Mouse (Mus musculus) liver, embryonic 14.5 days (tissue): Measurements from ENCODE around the gene Cdca4. TPM values are rescaled to one million over a fixed set of nuclear protein-coding genes. Genes with fewer than 3 reads are reported as not detected.
A peak's percentile ranks its signal among the peaks of the same experiment; 100 is the strongest.
"Not testable (repeated sequence)": the region's sequence is repeated elsewhere in the genome, so short reads cannot be mapped to it uniquely, and the experiment has no call there.

Experiments used
- ATAC-seq: fragments of 200-750 bp; cut with Nextera tagmentation; 2 replicates; pipeline ENCODE4 v1.8.0; 2017; ENCODE audit warnings: moderate number of reproducible peaks, mild to moderate bottlenecking, moderate library complexity; ENCODE audit not compliant: insufficient read depth
- DNase-seq, 3 experiments: peaks; one replicate each; pipeline ENCODE4 v3.0.0-alpha.2; 2012 to 2013; ENCODE audit warnings: low read depth in 3 of 3, low spot score in 3 of 3
- H3K27ac ChIP-seq: fragments of 300-500 bp; sonication (generic); 2 replicates; pipeline ENCODE4 v1.5.1; 2014; ENCODE audit warnings: moderate library complexity, mild to moderate bottlenecking, control low read depth, inconsistent platforms
- H3K27me3 ChIP-seq: fragments of 300-500 bp; sonication (generic); 2 replicates; pipeline ENCODE4 v1.6.1; 2014; ENCODE audit warnings: mild to moderate bottlenecking, low read length, moderate library complexity; ENCODE audit not compliant: control insufficient read depth, insufficient read depth
- H3K36me3 ChIP-seq: fragments of 300-500 bp; sonication (generic); replicated peaks from 2 replicates; pipeline ENCODE4 v1.6.1; 2014; ENCODE audit warnings: low read depth; ENCODE audit not compliant: control insufficient read depth, insufficient read depth
- H3K4me1 ChIP-seq, 2 experiments: fragments of 200-500 bp in 1 of 2; fragments of 300-500 bp in 1 of 2; sonication (generic) in 1 of 2; replicated peaks; 2 replicates each; pipeline ENCODE4 v1.6.1; 2012 to 2014; ENCODE audit warnings: antibody characterized with exemption in 1 of 2, inconsistent platforms in 1 of 2, low read length in 1 of 2; ENCODE audit not compliant: control insufficient read depth in 2 of 2, insufficient read depth in 2 of 2
- H3K4me2 ChIP-seq: fragments of 300-500 bp; sonication (generic); 2 replicates; pipeline ENCODE4 v1.6.1; 2014; ENCODE audit warnings: low read depth, mild to moderate bottlenecking, control low read depth, moderate library complexity
- H3K4me3 ChIP-seq, 2 experiments: fragments of 200-500 bp in 1 of 2; fragments of 300-500 bp in 1 of 2; sonication (generic) in 1 of 2; 2 replicates each; pipeline ENCODE4 v1.5.1; 2012 to 2014; ENCODE audit warnings: low read depth in 2 of 2, low read length in 2 of 2, mild to moderate bottlenecking in 2 of 2, control low read depth in 1 of 2, inconsistent platforms in 1 of 2, moderate library complexity in 1 of 2; ENCODE audit not compliant: insufficient read depth in 1 of 2
- H3K9ac ChIP-seq: fragments of 300-500 bp; sonication (generic); replicated peaks from 2 replicates; pipeline ENCODE4 v1.6.1; 2014; ENCODE audit warnings: mild to moderate bottlenecking, control low read depth, moderate library complexity
- H3K9me3 ChIP-seq: fragments of 300-500 bp; sonication (generic); 2 replicates; pipeline ENCODE4 v1.6.1; 2016; ENCODE audit warnings: low read length, mixed read lengths; ENCODE audit not compliant: control insufficient read depth
- CTCF ChIP-seq: IDR thresholded peaks from 2 replicates; pipeline ENCODE4 v1.5.1; 2016; ENCODE audit warnings: antibody characterized with exemption, low read depth, control low read depth
- EP300 ChIP-seq: IDR thresholded peaks from 2 replicates; pipeline ENCODE4 v1.6.1; 2016; ENCODE audit warnings: antibody characterized with exemption, low read depth
- WGBS: fragments of 180-500 bp; shearing (Covaris S2); extraction: QIAGEN DNeasy Blood & Tissue Kit; methylation state at CpG from one replicate; pipeline ENCODE4 v1.1.7; 2014; ENCODE audit not compliant: insufficient replicate concordance; 5-methylcytosine and 5-hydroxymethylcytosine counted together
- polyA plus RNA-seq, 2 experiments: library from polyadenylated mRNA; depleted of rRNA in 1 of 2; stranded (reverse) in 1 of 2; unstranded in 1 of 2; fragments of >200 nt; fragmentation: Nextera tagmentation in 1 of 2; extraction: Ambion mirVana in 1 of 2; gene quantifications; 2 replicates each; pipeline versions ENCODE4 v1.2.1 to v1.2.3; 2012 to 2014

Cdca4 gene
- polyA plus RNA-seq, 2 experiments = 39.9 to 61.3 TPM

- 0 out of 2 replicates have a peak, but pooled peaks have one; percentile 11 for TF ChIP-seq CTCF
- not testable (repeated sequence) for ATAC-seq, H3K9ac ChIP-seq, H3K4me1 ChIP-seq, H3K4me2 ChIP-seq, H3K4me3 ChIP-seq, DNase-seq, H3K27me3 ChIP-seq, H3K27ac ChIP-seq, H3K36me3 ChIP-seq, H3K9me3 ChIP-seq
- WGBS = 51% methylated on average over 4 of the region's 4 CpGs
Observed at GRCm38 (mm10) chr12:112841338-112841892, 12.2 kb upstream of the Cdca4 start.

GRCm38 (mm10) chr12:112840209-112841086 is 11.2 kb upstream of the Cdca4 start:
- H3K27me3 ChIP-seq = no peaks in the 10 kb centered on the region
- ATAC-seq = no peak
- TF ChIP-seq EP300 (no peak), CTCF (no peak)
- H3K4me2 ChIP-seq = no peak overlapping the region
- H3K4me3 ChIP-seq = no peak overlapping the region
- H3K36me3 ChIP-seq = no peaks in the 10 kb centered on the region
- no peak overlapping the region for H3K27ac ChIP-seq
- no peak for DNase-seq
- H3K9ac ChIP-seq = no peak overlapping the region
- no peaks in the 10 kb centered on the region for H3K4me1 ChIP-seq
- H3K9me3 ChIP-seq = no peaks in the 10 kb centered on the region
- 48% methylated on average over 25 of the region's 25 CpGs for WGBS

- no peak for DNase-seq
Observed at GRCm38 (mm10) chr12:112835046-112835445, 5.8 kb upstream of the Cdca4 start.

GRCm38 (mm10) chr12:112833527-112833926 is 4.3 kb upstream of the Cdca4 start:
- H3K9me3 ChIP-seq = no peaks in the 10 kb centered on the region
- no peak overlapping the region for H3K4me2 ChIP-seq
- TF ChIP-seq CTCF (no peak), EP300 (no peak)
- no peaks in the 10 kb centered on the region for H3K36me3 ChIP-seq
- no peak for DNase-seq
- no peaks in the 10 kb centered on the region for H3K27me3 ChIP-seq
- 7% methylated on average over 6 of the region's 6 CpGs for WGBS
- no peak overlapping the region for H3K27ac ChIP-seq
- no peak overlapping the region for H3K9ac ChIP-seq
- H3K4me1 ChIP-seq = peaks cover 8 to 12% of the 10 kb centered on the region in 2 experiments
- H3K4me3 ChIP-seq = no peak overlapping the region
- ATAC-seq = no peak

More at GRCm38 (mm10) chr12:112835046-112835445, 5.8 kb upstream of the Cdca4 start:
- peaks cover 7 to 9% of the 10 kb centered on the region in 2 experiments for H3K4me1 ChIP-seq
- H3K27me3 ChIP-seq = no peaks in the 10 kb centered on the region
- 64% methylated on average over 2 of the region's 2 CpGs for WGBS
- no peak for TF ChIP-seq EP300
- TF ChIP-seq CTCF = no peak
- H3K4me3 ChIP-seq = no peak overlapping the region
- no peak overlapping the region for H3K9ac ChIP-seq
- H3K9me3 ChIP-seq = no peaks in the 10 kb centered on the region
- no peak overlapping the region for H3K27ac ChIP-seq
- no peak for ATAC-seq
- no peaks in the 10 kb centered on the region for H3K36me3 ChIP-seq
- H3K4me2 ChIP-seq = no peak overlapping the region

GRCm38 (mm10) chr12:112832411-112832810 is 3.2 kb upstream of the Cdca4 start:
- Histone ChIP-seq H3K27ac (no peak overlapping the region), H3K4me2 (no peak overlapping the region), H3K36me3 (peaks cover 6% of the 10 kb centered on the region), H3K4me3 (no peak overlapping the region), H3K27me3 (no peaks in the 10 kb centered on the region), H3K9me3 (no peaks in the 10 kb centered on the region), H3K4me1 (peaks cover 11 to 18% of the 10 kb centered on the region in 2 experiments), H3K9ac (no peak overlapping the region)
- DNase-seq (no peak), ATAC-seq (no peak)
- 70% methylated on average over 5 of the region's 5 CpGs for WGBS
- TF ChIP-seq EP300 (no peak), CTCF (no peak)
